Mouse (Mus musculus): ENCODE data around the gene Grk3. TPM values are rescaled to one million over a fixed set of nuclear protein-coding genes. Genes with fewer than 3 reads are reported as not detected.

The Grk3 gene
- polyA plus RNA-seq (2015; fragmentation: Illumina TruSeq; extraction: RNeasy Lipid Tissue Mini Kit (QIAGEN cat#74804); ENCODE audit: insufficient read depth, low replicate concordance) = 67.6 TPM

DNA sequence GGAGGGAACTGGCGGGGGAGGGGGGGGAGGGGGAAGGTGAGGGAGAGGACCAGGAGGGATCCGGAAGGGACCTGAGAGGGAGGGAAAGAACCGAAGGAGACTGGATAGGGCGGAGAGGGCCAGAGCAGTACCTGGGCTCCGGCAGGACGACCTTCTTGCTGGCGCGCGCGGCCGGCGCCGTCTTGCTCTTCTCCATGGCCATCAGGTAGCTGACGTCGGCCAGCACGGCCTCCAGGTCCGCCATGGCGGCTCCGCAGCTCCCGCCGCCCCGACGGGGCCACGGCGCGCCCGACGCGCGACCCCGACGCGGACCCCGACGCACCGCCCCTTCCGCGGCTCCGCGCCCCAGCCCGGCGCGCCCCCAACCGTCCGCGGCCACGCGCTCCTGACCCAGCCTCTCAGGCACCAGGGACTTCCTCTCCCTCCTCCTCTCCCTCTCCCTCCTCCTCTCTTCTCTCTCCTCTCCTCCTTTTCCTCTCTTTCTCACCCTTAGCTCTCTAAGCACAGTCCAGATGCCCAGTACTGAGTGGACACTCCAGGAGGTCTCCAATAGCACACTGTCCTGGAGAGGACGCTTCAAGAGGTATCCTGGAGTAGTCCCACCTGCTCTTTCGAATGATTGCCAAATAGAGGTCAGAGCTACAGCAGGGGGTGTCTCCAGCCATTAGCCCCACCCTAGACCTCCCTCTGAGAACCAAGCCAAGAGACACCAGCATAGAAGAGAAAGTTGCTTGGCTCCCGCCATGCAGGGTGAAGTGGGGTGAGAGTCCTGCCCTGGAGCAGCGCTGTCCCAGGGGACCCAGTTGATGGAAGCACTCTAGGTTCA is at the start of gene Grk3:
TSS of gene Grk3 (minus strand) at position 556 of the 826 bp plus-strand sequence.

DNA sequence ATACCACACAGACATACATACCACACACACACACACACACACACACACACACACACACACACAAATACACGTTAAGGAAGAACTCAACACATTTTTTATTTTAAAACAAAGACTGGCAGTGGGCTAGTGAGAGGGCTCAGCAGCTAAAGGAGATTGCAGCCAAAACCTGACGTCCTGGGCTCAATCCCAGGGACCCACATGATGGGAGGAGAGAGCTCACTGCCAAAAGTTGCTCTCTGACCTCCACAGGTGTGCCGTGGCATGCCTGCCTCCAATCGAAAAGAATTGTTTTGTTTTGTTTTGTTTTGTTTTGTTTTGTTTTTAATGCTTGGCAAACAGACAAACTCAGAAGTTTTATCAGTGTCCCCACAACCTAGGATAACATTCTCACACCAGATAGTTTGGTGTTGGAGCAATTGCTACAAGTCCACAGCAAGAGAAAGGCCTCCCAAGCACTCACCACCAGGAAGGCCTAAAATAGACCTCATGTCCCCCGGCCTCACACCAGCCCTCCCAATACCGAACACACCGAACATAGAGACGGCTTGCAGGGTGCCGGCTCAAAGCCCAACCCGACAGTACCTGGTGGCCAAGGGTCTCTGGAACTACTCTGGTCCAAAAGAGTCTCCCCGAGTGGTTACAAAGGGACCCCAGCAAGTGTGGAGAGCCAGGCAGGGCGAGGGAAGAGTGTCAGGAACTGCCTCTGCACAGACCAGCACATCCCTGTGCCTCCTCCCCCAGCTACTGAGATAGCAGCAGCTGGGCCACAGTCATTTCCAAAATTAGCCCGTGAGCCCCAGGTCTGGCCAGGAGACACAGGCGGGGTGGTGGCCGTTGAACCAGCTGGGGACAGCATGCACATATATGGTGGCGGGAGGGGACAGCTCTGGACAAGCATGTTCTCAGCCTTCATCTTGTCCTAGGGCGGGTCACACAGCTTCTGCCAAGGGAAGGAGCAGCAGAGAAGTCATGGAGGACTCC is 119.6 kb downstream of the Grk3 start, which contains the start of gene Myo18b:
TSS of gene Myo18b (minus strand) at position 689 of the 981 bp plus-strand sequence.

Other genes starting within 250 kb of the Grk3 start
- 0.66 TPM for gene Myo18b, start 119.4 kb downstream of the Grk3 start, polyA plus RNA-seq (2015; fragmentation: Illumina TruSeq; extraction: RNeasy Lipid Tissue Mini Kit (QIAGEN cat#74804); ENCODE audit: insufficient read depth, low replicate concordance)
- gene Crybb2, start 54.3 kb upstream of the Grk3 start, polyA plus RNA-seq (2015; fragmentation: Illumina TruSeq; extraction: RNeasy Lipid Tissue Mini Kit (QIAGEN cat#74804); ENCODE audit: insufficient read depth, low replicate concordance) = not detected
- not detected for gene Crybb3, start 65.8 kb upstream of the Grk3 start, polyA plus RNA-seq (2015; fragmentation: Illumina TruSeq; extraction: RNeasy Lipid Tissue Mini Kit (QIAGEN cat#74804); ENCODE audit: insufficient read depth, low replicate concordance)
- gene 2900026A02Rik, start 205.4 kb upstream of the Grk3 start, polyA plus RNA-seq (2015; fragmentation: Illumina TruSeq; extraction: RNeasy Lipid Tissue Mini Kit (QIAGEN cat#74804); ENCODE audit: insufficient read depth, low replicate concordance) = 7.3 TPM
- gene Tmem211, start 211.1 kb upstream of the Grk3 start, polyA plus RNA-seq (2015; fragmentation: Illumina TruSeq; extraction: RNeasy Lipid Tissue Mini Kit (QIAGEN cat#74804); ENCODE audit: insufficient read depth, low replicate concordance) = not detected

All from spleen, adult 10 weeks (tissue).